Mouse (Mus musculus) 416B (cell line): Measurements from ENCODE around the gene Fancg.
"Not testable (repeated sequence)": the region's sequence is repeated elsewhere in the genome, so short reads cannot be mapped to it uniquely, and the experiment has no call there.

Source experiments
- DNase-seq: peaks from one replicate; pipeline ENCODE4 v3.0.0; 2011; ENCODE audit warnings: low read depth

Fancg gene

DNA sequence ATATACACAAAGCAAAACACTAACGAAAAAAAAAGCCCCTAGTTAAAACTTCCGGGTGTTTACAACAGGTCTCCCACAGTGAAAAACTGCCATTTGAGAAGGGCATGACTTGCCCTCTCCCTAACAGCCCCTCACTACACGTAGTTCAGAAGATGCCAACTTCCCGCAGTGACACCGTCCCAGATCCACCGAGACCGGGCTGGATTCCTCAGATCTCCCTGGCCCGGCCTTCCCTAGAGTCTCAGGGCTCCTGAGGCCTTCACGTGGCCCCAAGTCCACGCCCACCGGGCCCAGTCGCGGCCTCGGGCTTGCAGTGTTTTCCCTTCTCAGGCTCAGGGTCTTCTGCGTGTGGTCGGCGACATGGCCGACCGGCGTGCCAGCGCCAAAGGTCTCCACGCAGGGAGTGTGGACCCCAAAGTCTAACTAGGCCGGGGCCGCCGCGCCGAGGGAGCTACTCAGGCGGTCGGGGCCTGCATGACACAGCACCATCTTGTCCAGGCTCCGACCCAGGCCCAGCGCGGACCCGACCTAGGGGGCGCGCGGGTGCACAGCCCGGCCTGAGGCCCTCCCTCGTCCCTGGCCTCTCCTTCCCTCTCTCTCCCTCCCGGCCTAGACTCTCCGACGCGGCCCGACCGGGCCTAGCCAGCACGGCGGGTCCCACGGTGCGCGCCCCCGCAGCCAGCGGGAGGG lies 10.7 kb downstream of the Fancg start:
- peak; percentile 85 for DNase-seq

DNA sequence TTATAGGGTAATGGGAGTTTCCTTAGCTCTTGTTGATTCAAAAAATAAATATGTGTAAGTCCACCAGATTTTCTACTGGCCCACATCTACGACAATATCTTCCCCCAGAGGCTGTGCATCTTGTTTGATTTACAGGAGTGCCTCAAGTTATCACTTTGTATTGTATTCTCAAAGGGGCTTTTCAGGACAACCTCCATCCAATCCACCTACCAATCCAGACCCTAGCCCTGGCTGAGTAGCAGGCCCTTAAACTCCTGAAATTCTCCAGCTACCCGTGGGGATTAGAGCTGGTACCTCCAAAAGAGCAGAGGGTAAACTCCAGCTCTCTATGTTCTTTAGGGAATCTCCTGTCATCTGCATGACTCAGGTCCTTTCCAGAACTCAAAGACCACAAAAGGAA lies 12.3 kb downstream of the Fancg start:
- DNase-seq, result no peak

GRCm38 (mm10) chr4:42988296-42988695 lies 22.0 kb downstream of the Fancg start:
- DNase-seq, result peak; percentile 37

DNA sequence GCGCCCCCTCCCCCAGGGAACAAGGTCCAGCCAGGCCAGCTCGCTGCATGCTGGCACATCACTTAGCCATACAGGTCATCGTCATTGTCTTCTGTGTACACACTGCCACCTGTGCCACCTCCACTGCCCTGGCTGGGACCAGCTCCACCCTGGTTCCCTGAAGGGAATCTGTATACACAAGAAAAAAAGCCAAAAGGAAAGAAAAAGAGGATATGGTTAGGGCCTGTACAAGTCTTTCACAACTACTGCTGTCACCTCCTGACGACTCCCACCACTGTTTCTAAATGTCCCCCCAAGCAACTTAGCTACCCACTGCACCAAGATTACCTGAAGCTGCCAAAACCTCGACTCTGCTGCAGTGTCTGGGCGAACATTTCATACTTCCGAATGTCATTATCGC lies 29.8 kb downstream of the Fancg start:
- not testable (repeated sequence) for DNase-seq

- peak; percentile 44 for DNase-seq
Observed at GRCm38 (mm10) chr4:42978062-42978461, 32.2 kb downstream of the Fancg start.

GRCm38 (mm10) chr4:42973868-42974267 lies 36.4 kb downstream of the Fancg start:
- no peak for DNase-seq

GRCm38 (mm10) chr4:42972952-42973351 lies 37.4 kb downstream of the Fancg start:
- no peak for DNase-seq

- no peak for DNase-seq
Observed at GRCm38 (mm10) chr4:42969304-42969703, 41.0 kb downstream of the Fancg start, which contains the start of gene 1700022I11Rik. Gene 1700022I11Rik, plus strand, starts transcription at chr4:42969604.

- peak; percentile 89 for DNase-seq
Observed at GRCm38 (mm10) chr4:42965039-42965719, 45.1 kb downstream of the Fancg start.

DNA sequence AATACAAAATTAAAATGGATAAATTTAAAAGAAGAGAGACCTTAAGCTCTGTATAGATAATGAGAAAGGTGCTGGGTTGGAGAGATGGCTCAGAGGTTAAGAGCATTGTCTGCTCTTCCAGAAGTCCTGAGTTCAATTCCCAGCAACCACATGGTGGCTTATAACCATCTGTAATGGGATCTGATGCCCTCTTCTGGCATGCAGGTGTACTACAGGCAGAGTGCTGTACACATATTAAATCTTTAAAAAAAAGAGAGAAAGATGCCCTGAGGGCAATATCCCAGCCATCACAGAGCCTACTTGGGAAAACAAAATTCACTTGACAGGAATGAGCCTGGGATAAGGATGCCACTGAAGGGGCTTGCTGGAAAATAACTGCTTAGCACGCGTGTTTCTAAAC lies 46.8 kb downstream of the Fancg start:
- no peak for DNase-seq

GRCm38 (mm10) chr4:42961592-42961991 lies 48.7 kb downstream of the Fancg start:
- DNase-seq, result peak; percentile 70

GRCm38 (mm10) chr4:42959382-42959781 lies 50.9 kb downstream of the Fancg start:
- DNase-seq, result no peak

DNA sequence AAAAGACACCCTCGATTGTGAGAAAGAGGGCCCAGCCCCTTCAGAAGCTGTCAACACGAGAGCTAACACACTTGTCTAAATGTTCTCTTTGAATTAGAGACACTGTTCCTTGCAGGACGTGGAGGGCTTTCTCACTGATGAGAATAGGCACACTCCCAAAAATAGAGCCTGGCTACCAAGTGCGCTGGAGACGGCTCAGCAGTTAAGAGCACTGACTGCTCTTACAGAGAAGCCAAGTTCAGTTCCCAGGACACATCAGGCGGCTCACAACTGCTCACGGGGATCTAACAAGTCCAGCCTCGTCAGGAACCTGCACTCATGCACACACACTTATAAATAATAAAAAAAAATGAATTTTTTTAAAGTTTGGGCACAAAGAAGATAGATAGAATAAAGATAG lies 51.4 kb downstream of the Fancg start:
- no peak for DNase-seq

DNA sequence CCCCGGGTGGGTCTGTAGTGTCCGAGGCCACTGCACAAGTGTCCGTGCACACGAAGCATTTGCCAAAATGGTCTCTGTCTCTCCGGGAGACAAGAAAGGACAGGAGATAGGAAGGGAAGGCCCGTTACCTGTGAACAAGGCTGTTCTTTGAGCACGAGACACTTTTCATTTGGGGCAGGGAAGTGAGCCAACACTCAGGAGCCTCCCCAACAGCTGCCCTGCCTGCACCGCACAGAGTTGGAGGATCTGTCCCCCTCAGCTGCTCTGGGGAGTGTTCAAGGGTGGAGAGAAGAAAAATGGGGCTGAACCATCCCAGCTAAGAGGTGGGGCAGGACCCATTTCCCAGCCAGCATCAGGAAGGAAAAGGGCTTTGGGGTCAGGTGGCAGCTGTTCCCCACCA lies 52.3 kb downstream of the Fancg start:
- DNase-seq, result no peak

GRCm38 (mm10) chr4:42957306-42957705 lies 53.0 kb downstream of the Fancg start:
- no peak for DNase-seq

- DNase-seq, result no peak
Observed at GRCm38 (mm10) chr4:42956581-42956980, 53.7 kb downstream of the Fancg start.

GRCm38 (mm10) chr4:42955200-42955599 lies 55.1 kb downstream of the Fancg start:
- DNase-seq, result no peak

DNA sequence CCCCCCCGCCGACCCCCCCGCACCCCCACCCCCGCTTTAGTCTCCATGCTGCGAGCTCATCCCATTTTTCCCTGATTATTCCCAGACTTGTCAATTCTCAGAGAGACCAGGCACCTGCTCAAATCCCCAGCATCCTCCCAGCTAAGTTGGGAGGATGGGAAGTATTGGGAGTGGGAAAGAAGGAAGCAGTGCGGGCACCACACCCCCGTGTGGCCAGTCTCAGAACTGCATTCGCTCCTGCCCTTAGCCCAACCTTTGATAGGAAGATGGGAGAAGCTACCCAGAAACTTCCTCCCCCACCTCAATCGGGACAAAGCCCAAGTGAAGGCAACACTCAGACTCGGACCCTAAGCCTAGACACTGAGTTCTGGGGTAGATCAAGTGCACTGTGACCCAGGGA lies 56.0 kb downstream of the Fancg start:
- DNase-seq, result no peak

- no peak for DNase-seq
Observed at GRCm38 (mm10) chr4:42953435-42954094, 56.7 kb downstream of the Fancg start.

DNA sequence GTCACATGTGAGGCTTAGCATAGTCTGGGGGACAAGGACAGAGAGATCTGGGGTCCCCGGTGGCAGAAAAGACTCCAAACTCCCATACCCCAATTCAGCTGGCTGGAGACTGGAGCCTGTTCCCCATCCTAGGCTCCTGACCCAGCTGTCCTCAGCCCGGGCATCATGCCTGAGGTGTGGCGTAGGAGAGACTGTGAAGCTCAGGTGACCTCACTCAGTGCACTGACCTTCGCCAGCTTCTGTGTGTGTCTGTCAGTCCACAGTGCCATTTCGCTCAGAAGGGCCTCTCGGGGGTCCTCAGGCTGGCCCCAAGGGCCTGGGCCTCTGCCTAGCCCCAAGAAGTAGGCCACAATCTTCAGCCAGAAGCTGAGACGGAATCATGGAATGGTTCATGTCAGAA lies 57.7 kb downstream of the Fancg start:
- no peak for DNase-seq
